Mouse (Mus musculus) Muller cell, postnatal 12 days (primary cell): Measurements from ENCODE around the gene Zfp710.
A peak's percentile ranks its signal among the peaks of the same experiment; 100 is the strongest.
"Not testable (repeated sequence)": the region's sequence is repeated elsewhere in the genome, so short reads cannot be mapped to it uniquely, and the experiment has no call there.

Experiments
- DNase-seq: peaks from one replicate; pipeline ENCODE4 v3.0.0-alpha.2; 2015; ENCODE audit errors: inconsistent ontology term

The Zfp710 gene

GRCm38 (mm10) chr7:80024521-80025390, at the start of gene Zfp710:
TSS of gene Zfp710 (plus strand) at chr7:80024814.
- DNase-seq, result peak; percentile 90

GRCm38 (mm10) chr7:79975316-79975715, 49.3 kb upstream of the Zfp710 start:
- no peak for DNase-seq

GRCm38 (mm10) chr7:79986717-79987116, 37.9 kb upstream of the Zfp710 start:
- no peak for DNase-seq

GRCm38 (mm10) chr7:79987745-79988144, 36.9 kb upstream of the Zfp710 start:
- DNase-seq, result no peak

- DNase-seq, result not testable (repeated sequence)
Observed at GRCm38 (mm10) chr7:79988466-79988865, 36.1 kb upstream of the Zfp710 start.

GRCm38 (mm10) chr7:79994476-79994875, 30.1 kb upstream of the Zfp710 start:
- DNase-seq, result peak; percentile 69

GRCm38 (mm10) chr7:79997761-79998160, 26.9 kb upstream of the Zfp710 start:
- no peak for DNase-seq

GRCm38 (mm10) chr7:80002353-80003055, 22.1 kb upstream of the Zfp710 start:
- DNase-seq, result no peak

GRCm38 (mm10) chr7:80004776-80005554, 19.6 kb upstream of the Zfp710 start:
- no peak for DNase-seq

GRCm38 (mm10) chr7:80010680-80011079, 13.9 kb upstream of the Zfp710 start:
- no peak for DNase-seq

- DNase-seq, result no peak
Observed at GRCm38 (mm10) chr7:80011470-80011869, 13.1 kb upstream of the Zfp710 start.

GRCm38 (mm10) chr7:80013884-80014550, 10.6 kb upstream of the Zfp710 start:
- DNase-seq, result no peak

GRCm38 (mm10) chr7:80014826-80015755, 9.5 kb upstream of the Zfp710 start:
- DNase-seq, result no peak

- no peak for DNase-seq
Observed at GRCm38 (mm10) chr7:80018506-80019452, 5.8 kb upstream of the Zfp710 start.

- DNase-seq, result peak; percentile 65
Observed at GRCm38 (mm10) chr7:80023621-80024435, 786 bp upstream of the Zfp710 start.

- peak; percentile 36 for DNase-seq
Observed at GRCm38 (mm10) chr7:80025391-80026117, 940 bp downstream of the Zfp710 start.

- DNase-seq, result peak; percentile 89
Observed at GRCm38 (mm10) chr7:80026118-80026989, 1.7 kb downstream of the Zfp710 start.
